Mouse (Mus musculus): ENCODE measurements around the gene Ebf4. TPM values are rescaled to one million over a fixed set of nuclear protein-coding genes. Genes with fewer than 3 reads are reported as not detected.
A peak's percentile ranks its signal among the peaks of the same experiment; 100 is the strongest.

The Ebf4 gene
- polyA plus RNA-seq, 1 experiment from 2014 or later, result 1.1 TPM

DNA sequence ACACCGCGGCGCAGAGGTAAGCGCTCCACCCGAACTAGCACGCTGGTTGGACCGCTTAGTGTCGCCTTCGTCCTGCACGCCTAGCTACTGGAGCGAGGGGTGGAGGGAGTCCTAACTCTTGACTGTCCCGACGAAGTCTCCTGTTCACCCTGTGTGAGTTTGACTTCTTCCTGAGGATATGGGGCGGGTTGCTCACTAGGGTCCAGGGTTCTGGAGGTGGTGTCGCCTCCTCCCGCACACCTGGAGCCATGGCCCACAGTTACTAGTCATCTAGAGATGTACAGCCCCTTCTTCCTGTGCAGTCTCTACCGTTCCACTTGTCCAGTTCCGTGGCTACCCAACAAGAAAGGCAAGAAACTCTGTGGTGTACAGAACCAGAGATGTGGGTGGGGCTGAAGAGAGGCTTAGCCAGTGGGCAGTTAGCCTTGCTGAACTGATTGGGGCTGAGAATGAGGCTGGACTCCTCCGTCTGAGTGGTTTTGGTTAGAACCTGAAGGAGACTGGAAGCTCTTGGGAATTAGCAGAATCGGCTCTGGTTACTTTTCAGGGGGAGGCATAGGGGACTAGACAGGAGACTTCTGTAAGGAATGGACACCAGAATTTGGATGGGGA, 1.3 kb downstream of the Ebf4 start:
- Histone ChIP-seq H3K27ac (replicated peaks) (no peak overlapping the region), H3K27me3 (ENCODE audit: control insufficient read depth, insufficient read depth, low read length) (no peaks in the 10 kb centered on the region), H3K4me3 (ENCODE audit: low read depth, low read length) (peak overlapping the region; percentile 68), H3K36me3 (ENCODE audit: control insufficient read depth, insufficient read depth, low read length) (no peaks in the 10 kb centered on the region), H3K9ac (ENCODE audit: low read length) (peak overlapping the region; percentile 75), H3K4me1 (replicated peaks; ENCODE audit: control insufficient read depth, insufficient read depth) (no peaks in the 10 kb centered on the region), H3K4me2 (replicated peaks; ENCODE audit: low read depth) (peak overlapping the region; percentile 70), H3K9me3 (ENCODE audit: control insufficient read depth, low read length) (no peaks in the 10 kb centered on the region)
- WGBS, result 3% methylated on average over 20 of the region's 20 CpGs
- DNase-seq (ENCODE audit: low spot score) (peak; percentile 23), ATAC-seq (ENCODE audit: low FRiP score, low TSS enrichment) (no peak)
- no peak for TF ChIP-seq EP300 (optimal IDR thresholded peaks at IDR 0.05)
- no peak for TF ChIP-seq CTCF (IDR thresholded peaks at IDR 0.05; ENCODE audit: low read depth)

DNA sequence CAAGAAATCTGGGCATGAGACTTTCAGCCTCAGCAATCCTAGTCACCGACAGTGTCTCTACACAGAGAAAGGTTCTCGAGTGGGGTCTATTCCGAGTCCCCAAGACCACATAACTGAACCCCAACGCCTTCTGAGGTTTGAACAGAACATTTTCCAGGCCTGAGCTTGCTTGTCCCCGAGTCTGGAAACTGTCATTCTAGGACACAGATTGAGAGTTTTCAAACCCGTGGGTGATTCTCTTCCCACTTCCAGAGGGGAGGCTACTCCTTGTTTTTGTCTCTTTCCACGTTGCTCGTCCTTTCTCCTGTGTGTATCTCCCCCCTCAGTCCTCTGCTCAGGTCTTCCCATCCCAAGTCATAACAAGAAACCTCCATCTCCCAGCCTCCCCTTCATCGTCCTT, 2.6 kb downstream of the Ebf4 start:
- H3K27me3 ChIP-seq (ENCODE audit: control insufficient read depth, insufficient read depth, low read length), result no peaks in the 10 kb centered on the region
- H3K4me2 ChIP-seq (replicated peaks; ENCODE audit: low read depth), result no peak overlapping the region
- H3K9me3 ChIP-seq (ENCODE audit: control insufficient read depth, low read length), result no peaks in the 10 kb centered on the region
- no peaks in the 10 kb centered on the region for H3K36me3 ChIP-seq (ENCODE audit: control insufficient read depth, insufficient read depth, low read length)
- no peaks in the 10 kb centered on the region for H3K4me1 ChIP-seq (replicated peaks; ENCODE audit: control insufficient read depth, insufficient read depth)
- H3K4me3 ChIP-seq (ENCODE audit: low read depth, low read length), result no peak overlapping the region
- WGBS, result 86% methylated on average over 9 of the region's 9 CpGs
- H3K9ac ChIP-seq (ENCODE audit: low read length), result no peak overlapping the region
- ATAC-seq (ENCODE audit: low FRiP score, low TSS enrichment) (no peak), DNase-seq (ENCODE audit: low spot score) (no peak)
- no peak overlapping the region for H3K27ac ChIP-seq (replicated peaks)
- TF ChIP-seq CTCF (IDR thresholded peaks at IDR 0.05; ENCODE audit: low read depth), result no peak
- TF ChIP-seq EP300 (optimal IDR thresholded peaks at IDR 0.05), result no peak

DNA sequence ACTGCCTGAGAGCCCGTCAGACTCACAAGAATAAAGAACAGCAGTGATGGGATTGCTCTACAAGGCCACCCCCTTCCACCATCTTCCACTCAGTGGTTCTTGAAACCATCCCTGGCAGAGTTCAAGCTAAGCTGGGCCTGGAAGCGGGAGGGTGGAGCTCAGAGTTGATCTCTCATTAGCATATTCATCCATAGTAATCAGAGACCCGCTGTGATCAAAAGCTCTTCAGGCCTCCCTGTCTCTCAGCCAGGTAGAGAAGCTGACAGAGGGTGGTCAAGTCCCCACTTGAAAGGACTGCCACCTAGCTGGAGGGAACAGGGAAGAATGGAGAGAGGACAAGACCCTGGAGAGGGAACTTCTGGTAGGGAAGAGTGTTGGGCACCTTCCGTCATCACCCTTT, 8.0 kb downstream of the Ebf4 start:
- Histone ChIP-seq H3K27ac (replicated peaks) (no peak overlapping the region), H3K36me3 (ENCODE audit: control insufficient read depth, insufficient read depth, low read length) (no peaks in the 10 kb centered on the region), H3K9me3 (ENCODE audit: control insufficient read depth, low read length) (no peaks in the 10 kb centered on the region), H3K4me3 (ENCODE audit: low read depth, low read length) (no peak overlapping the region), H3K4me2 (replicated peaks; ENCODE audit: low read depth) (no peak overlapping the region), H3K4me1 (replicated peaks; ENCODE audit: control insufficient read depth, insufficient read depth) (no peaks in the 10 kb centered on the region), H3K27me3 (ENCODE audit: control insufficient read depth, insufficient read depth, low read length) (no peaks in the 10 kb centered on the region), H3K9ac (ENCODE audit: low read length) (no peak overlapping the region)
- ATAC-seq (ENCODE audit: low FRiP score, low TSS enrichment), result no peak
- 69% methylated on average over 4 of the region's 4 CpGs for WGBS
- TF ChIP-seq EP300 (optimal IDR thresholded peaks at IDR 0.05), result no peak
- TF ChIP-seq CTCF (IDR thresholded peaks at IDR 0.05; ENCODE audit: low read depth), result no peak
- DNase-seq (ENCODE audit: low spot score), result no peak

DNA sequence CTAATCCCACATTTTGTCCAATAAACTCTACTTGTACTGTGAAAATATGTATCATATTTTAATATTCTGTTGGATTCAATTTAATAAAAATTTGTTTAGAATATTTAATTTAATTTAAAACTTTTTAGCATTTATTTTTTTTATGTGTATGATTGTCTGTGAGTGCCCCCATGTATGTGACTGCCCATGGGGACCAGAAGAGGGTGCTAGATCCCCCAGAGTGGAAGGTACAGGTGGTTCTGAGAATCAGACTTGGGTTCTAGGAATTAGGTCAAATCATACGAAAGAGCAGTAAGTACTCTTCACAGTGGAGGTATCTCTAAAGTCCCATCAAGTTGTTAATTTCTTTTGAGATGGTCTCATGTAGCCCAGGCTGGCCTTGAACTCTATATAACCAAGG, 32.1 kb downstream of the Ebf4 start:
- no peak overlapping the region for H3K27ac ChIP-seq (replicated peaks)
- DNase-seq (ENCODE audit: low spot score) (no peak), ATAC-seq (ENCODE audit: low FRiP score, low TSS enrichment) (no peak)
- no peak overlapping the region for H3K9ac ChIP-seq (ENCODE audit: low read length)
- no peak overlapping the region for H3K4me2 ChIP-seq (replicated peaks; ENCODE audit: low read depth)
- no peaks in the 10 kb centered on the region for H3K36me3 ChIP-seq (ENCODE audit: control insufficient read depth, insufficient read depth, low read length)
- TF ChIP-seq EP300 (optimal IDR thresholded peaks at IDR 0.05) (no peak), CTCF (IDR thresholded peaks at IDR 0.05; ENCODE audit: low read depth) (0 out of 2 replicates have a peak, but pooled peaks have one; percentile 6)
- no peaks in the 10 kb centered on the region for H3K9me3 ChIP-seq (ENCODE audit: control insufficient read depth, low read length)
- H3K4me1 ChIP-seq (replicated peaks; ENCODE audit: control insufficient read depth, insufficient read depth), result no peaks in the 10 kb centered on the region
- WGBS, result 71% methylated on average over 1 of the region's 1 CpGs
- no peaks in the 10 kb centered on the region for H3K27me3 ChIP-seq (ENCODE audit: control insufficient read depth, insufficient read depth, low read length)
- H3K4me3 ChIP-seq (ENCODE audit: low read depth, low read length), result no peak overlapping the region

DNA sequence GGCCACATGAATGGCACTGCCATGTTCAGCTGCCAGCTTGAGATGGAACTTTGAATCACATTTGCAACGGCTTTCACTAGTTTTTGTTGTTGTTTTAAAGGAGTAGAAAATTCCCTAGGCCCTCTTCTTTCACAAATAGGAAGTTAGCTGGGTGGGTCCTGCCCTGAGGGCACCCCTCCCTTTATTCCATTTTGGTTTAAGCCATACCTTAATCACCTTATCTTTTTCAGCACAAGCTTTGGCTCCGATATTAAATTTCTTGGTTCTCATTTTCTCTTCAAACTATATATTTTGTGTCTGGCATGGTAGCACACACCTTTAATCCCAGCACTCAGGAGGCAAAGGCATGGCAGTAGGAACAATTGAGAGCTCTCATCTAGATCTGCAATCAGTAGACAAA, 34.5 kb downstream of the Ebf4 start:
- H3K9me3 ChIP-seq (ENCODE audit: control insufficient read depth, low read length), result no peaks in the 10 kb centered on the region
- no peak overlapping the region for H3K4me3 ChIP-seq (ENCODE audit: low read depth, low read length)
- H3K27ac ChIP-seq (replicated peaks), result no peak overlapping the region
- DNase-seq (ENCODE audit: low spot score) (no peak), ATAC-seq (ENCODE audit: low FRiP score, low TSS enrichment) (no peak)
- H3K4me2 ChIP-seq (replicated peaks; ENCODE audit: low read depth), result no peak overlapping the region
- TF ChIP-seq CTCF (IDR thresholded peaks at IDR 0.05; ENCODE audit: low read depth), result no peak
- no peak for TF ChIP-seq EP300 (optimal IDR thresholded peaks at IDR 0.05)
- no peaks in the 10 kb centered on the region for H3K4me1 ChIP-seq (replicated peaks; ENCODE audit: control insufficient read depth, insufficient read depth)
- H3K9ac ChIP-seq (ENCODE audit: low read length), result no peak overlapping the region
- no peaks in the 10 kb centered on the region for H3K27me3 ChIP-seq (ENCODE audit: control insufficient read depth, insufficient read depth, low read length)
- H3K36me3 ChIP-seq (ENCODE audit: control insufficient read depth, insufficient read depth, low read length), result no peaks in the 10 kb centered on the region
- 91% methylated on average over 2 of the region's 2 CpGs for WGBS

DNA sequence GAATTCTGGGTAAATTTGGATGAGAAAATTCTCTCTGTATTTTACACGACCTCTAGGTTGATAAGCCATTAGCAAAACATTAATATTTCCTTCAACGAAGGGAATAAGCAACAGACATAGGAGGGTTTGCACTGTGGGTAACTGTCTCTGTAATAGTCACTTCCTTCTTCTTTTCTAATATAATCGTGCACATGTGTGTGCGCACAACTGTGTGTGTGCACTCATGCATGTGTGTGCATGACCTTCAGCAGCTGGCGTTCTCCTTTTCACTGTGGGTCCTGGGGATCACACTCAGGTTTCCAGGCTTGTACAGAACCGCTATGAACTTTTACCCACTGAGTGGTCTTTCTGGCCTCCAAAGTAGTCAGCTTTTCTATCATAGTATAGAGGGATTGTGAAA, 40.1 kb downstream of the Ebf4 start:
- 78% methylated on average over 6 of the region's 6 CpGs for WGBS
- ATAC-seq (ENCODE audit: low FRiP score, low TSS enrichment), result no peak
- no peaks in the 10 kb centered on the region for H3K4me1 ChIP-seq (replicated peaks; ENCODE audit: control insufficient read depth, insufficient read depth)
- DNase-seq (ENCODE audit: low spot score), result no peak
- no peak overlapping the region for H3K27ac ChIP-seq (replicated peaks)
- no peak overlapping the region for H3K9ac ChIP-seq (ENCODE audit: low read length)
- H3K4me3 ChIP-seq (ENCODE audit: low read depth, low read length), result no peak overlapping the region
- H3K27me3 ChIP-seq (ENCODE audit: control insufficient read depth, insufficient read depth, low read length), result no peaks in the 10 kb centered on the region
- no peak overlapping the region for H3K4me2 ChIP-seq (replicated peaks; ENCODE audit: low read depth)
- no peak for TF ChIP-seq CTCF (IDR thresholded peaks at IDR 0.05; ENCODE audit: low read depth)
- no peak for TF ChIP-seq EP300 (optimal IDR thresholded peaks at IDR 0.05)
- no peaks in the 10 kb centered on the region for H3K9me3 ChIP-seq (ENCODE audit: control insufficient read depth, low read length)
- no peaks in the 10 kb centered on the region for H3K36me3 ChIP-seq (ENCODE audit: control insufficient read depth, insufficient read depth, low read length)

All from stomach, postnatal 0 days (tissue).